Mouse (Mus musculus): ENCODE results near the gene Tmem25.
"Not testable (repeated sequence)": the region's sequence is repeated elsewhere in the genome, so short reads cannot be mapped to it uniquely, and the experiment has no call there.

Gene Tmem25

GRCm38 (mm10) chr9:44772750-44773651 is 26.1 kb downstream of the Tmem25 start:
- DNase-seq (ENCODE audit: low spot score in 2 of 2), result peak; percentile 92 to 96

GRCm38 (mm10) chr9:44772392-44772749 is 26.7 kb downstream of the Tmem25 start:
- no peak for DNase-seq (ENCODE audit: low spot score in 2 of 2)

- DNase-seq (ENCODE audit: low spot score in 2 of 2), result no peak
These were observed 27.7 kb downstream of the Tmem25 start for GRCm38 (mm10) chr9:44771376-44771775.

- DNase-seq (ENCODE audit: low spot score in 2 of 2), result not testable (repeated sequence)
These were observed 31.1 kb downstream of the Tmem25 start for GRCm38 (mm10) chr9:44768029-44768394.

- peak; percentile 86 to 87 for DNase-seq (ENCODE audit: low spot score in 2 of 2)
These were observed 31.7 kb downstream of the Tmem25 start, which contains the start of the genes Arcn1 and Ift46 for GRCm38 (mm10) chr9:44767101-44768028. TSS of gene Arcn1 (minus strand) at chr9:44767845. TSS of gene Ift46 (plus strand) at chr9:44767908.

GRCm38 (mm10) chr9:44760873-44761272 is 38.2 kb downstream of the Tmem25 start:
- no peak for DNase-seq (ENCODE audit: low spot score in 2 of 2)

- no peak for DNase-seq (ENCODE audit: low spot score in 2 of 2)
These were observed 50.6 kb downstream of the Tmem25 start for GRCm38 (mm10) chr9:44748473-44748872.

GRCm38 (mm10) chr9:44747341-44747740 is 51.8 kb downstream of the Tmem25 start:
- no peak for DNase-seq (ENCODE audit: low spot score in 2 of 2)

- DNase-seq (ENCODE audit: low spot score in 2 of 2), result no peak
These were observed 52.4 kb downstream of the Tmem25 start for GRCm38 (mm10) chr9:44746666-44747065.

- no peak for DNase-seq (ENCODE audit: low spot score in 2 of 2)
These were observed 53.7 kb downstream of the Tmem25 start for GRCm38 (mm10) chr9:44745371-44745770.
